Comparison of ENCODE assay signal across 8 mouse cellular contexts in the genomic region with DNA sequence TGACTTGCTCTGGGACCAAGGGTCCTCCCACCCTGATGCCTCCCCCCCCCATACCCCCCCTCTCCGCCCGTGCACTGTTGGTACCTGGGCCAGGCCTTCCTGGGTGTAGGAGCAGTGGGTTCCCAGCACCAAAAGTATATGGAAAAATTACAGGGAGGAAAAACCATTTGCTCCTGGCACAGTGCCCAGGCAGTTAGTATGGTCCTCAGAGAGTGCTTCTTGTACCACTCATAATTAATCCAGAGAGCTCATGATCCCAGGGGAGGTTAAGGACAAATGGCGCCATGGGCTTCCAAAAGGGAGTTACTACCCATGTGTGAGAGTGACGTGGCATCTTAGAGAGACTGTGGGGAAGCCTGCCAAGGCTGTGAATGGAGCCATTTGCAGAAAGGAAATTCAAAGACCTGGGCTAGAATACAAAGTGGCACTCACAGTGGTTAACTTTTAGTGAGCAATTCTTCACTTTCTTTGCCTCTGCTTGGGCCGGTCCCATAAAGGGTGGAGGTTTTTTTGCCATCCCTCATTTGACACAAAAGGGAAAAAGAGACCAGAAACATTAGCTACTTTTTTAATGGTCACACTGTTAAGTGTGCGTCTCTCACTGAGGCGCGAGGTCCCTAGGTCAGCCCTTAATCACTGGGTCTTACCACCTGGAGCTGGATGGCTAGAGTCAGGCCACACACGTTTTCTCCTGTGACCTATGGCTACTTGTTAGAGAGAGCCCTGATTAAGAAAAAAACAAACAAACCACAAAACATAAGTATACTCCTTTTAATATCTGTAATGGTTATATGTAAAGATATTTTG.
DNase-seq lines count a peak whose midpoint lies in the region; ATAC-seq lines count a peak whose summit lies in the region.

No protein-coding gene starts in this region.

- no peaks in the 10 kb centered on the region for H3K36me3 ChIP-seq in lung, embryonic 15.5 days
- H3K36me3 ChIP-seq in neural tube, embryonic 14.5 days (ENCODE audit: control insufficient read depth, insufficient read depth, low read length), result no peaks in the 10 kb centered on the region

- H3K4me1 ChIP-seq in lung, embryonic 15.5 days, result no peaks in the 10 kb centered on the region
- H3K4me1 ChIP-seq in neural tube, embryonic 14.5 days (ENCODE audit: control insufficient read depth, insufficient read depth, low read length), result no peaks in the 10 kb centered on the region

- no peak overlapping the region for H3K4me3 ChIP-seq in lung, embryonic 15.5 days
- no peak overlapping the region for H3K4me3 ChIP-seq in neural tube, embryonic 14.5 days (ENCODE audit: low read depth, low read length)

- no peaks in the 10 kb centered on the region for H3K9me3 ChIP-seq in lung, embryonic 15.5 days
- H3K9me3 ChIP-seq in neural tube, embryonic 14.5 days (ENCODE audit: control insufficient read depth, low read length), result no peaks in the 10 kb centered on the region

- ATAC-seq in lung, embryonic 15.5 days (ENCODE audit: borderline replicate concordance, extremely low read depth, low FRiP score, low TSS enrichment), result peak; percentile 27; the same call in 1 of the 2 replicates
- ATAC-seq in neural tube, embryonic 14.5 days (ENCODE audit: low read depth), result peak; percentile 87

- H3K27ac ChIP-seq in lung, embryonic 15.5 days, result no peak overlapping the region
- H3K27ac ChIP-seq in neural tube, embryonic 14.5 days (ENCODE audit: low read depth, low read length), result no peak overlapping the region

- DNase-seq in adrenal gland, postnatal 10 days, result peak; percentile 57
- no peak for DNase-seq in adrenal gland, adult 2 months
- no peak for DNase-seq in lung, postnatal 25 days (ENCODE audit: low spot score)
- peak; percentile 58 to 62 for DNase-seq in kidney, postnatal 4 days
- DNase-seq in embryo, embryonic 9.5 days (ENCODE audit: extremely low spot score), result no peak
- no peak for DNase-seq in urinary bladder, postnatal 25 days (ENCODE audit: low spot score)

- H3K4me2 ChIP-seq in lung, embryonic 15.5 days, result no peak overlapping the region
- H3K4me2 ChIP-seq in neural tube, embryonic 14.5 days (ENCODE audit: low read depth, low read length), result no peak overlapping the region

- WGBS in lung, embryonic 15.5 days, result 69% methylated on average over 9 of the region's 9 CpGs
- WGBS in neural tube, embryonic 14.5 days, result 34% methylated on average over 9 of the region's 9 CpGs

- no peak overlapping the region for H3K9ac ChIP-seq in lung, embryonic 15.5 days
- no peak overlapping the region for H3K9ac ChIP-seq in neural tube, embryonic 14.5 days (replicated peaks; ENCODE audit: low read depth, low read length)

- H3K27me3 ChIP-seq in lung, embryonic 15.5 days, result no peaks in the 10 kb centered on the region
- H3K27me3 ChIP-seq in neural tube, embryonic 14.5 days (ENCODE audit: control insufficient read depth, insufficient read depth, low read length), result no peaks in the 10 kb centered on the region

Comparison
In these comparisons a context has a peak if more than half of its experiments do, and no peak if none do; other contexts are left out.
1. DNase-seq: peak in adrenal gland, postnatal 10 days (single experiment) and kidney, postnatal 4 days (2 of 2); none in adrenal gland, adult 2 months (single experiment), lung, postnatal 25 days (single experiment), embryo, embryonic 9.5 days (single experiment) and urinary bladder, postnatal 25 days (single experiment).